Mouse (Mus musculus) thymus, postnatal 4 days (tissue): Measurements from ENCODE around the gene Wdr95.

ENCODE experiments used
- DNase-seq: peaks from one replicate; pipeline ENCODE4 v3.0.0; 2021

Gene Wdr95

GRCm38 (mm10) chr5:149634409-149635035 lies 106.0 kb downstream of the Wdr95 start:
- no peak for DNase-seq

GRCm38 (mm10) chr5:149635556-149635955 lies 107.1 kb downstream of the Wdr95 start:
- no peak for DNase-seq

- peak; percentile 95 for DNase-seq
Measured at GRCm38 (mm10) chr5:149636075-149636920, 107.8 kb downstream of the Wdr95 start, which contains the start of gene Hsph1. Gene Hsph1, minus strand, starts transcription at chr5:149636376.

- DNase-seq = no peak
Measured at GRCm38 (mm10) chr5:149637306-149637705, 108.8 kb downstream of the Wdr95 start.

- no peak for DNase-seq
Measured at GRCm38 (mm10) chr5:149641277-149641892, 112.9 kb downstream of the Wdr95 start.

- no peak for DNase-seq
Measured at GRCm38 (mm10) chr5:149642366-149642765, 113.9 kb downstream of the Wdr95 start.

- DNase-seq = no peak
Measured at GRCm38 (mm10) chr5:149642783-149643509, 114.5 kb downstream of the Wdr95 start.

- DNase-seq = no peak
Measured at GRCm38 (mm10) chr5:149647367-149648115, 119.1 kb downstream of the Wdr95 start.

- no peak for DNase-seq
Measured at GRCm38 (mm10) chr5:149648196-149648595, 119.7 kb downstream of the Wdr95 start.

- DNase-seq = no peak
Measured at GRCm38 (mm10) chr5:149648895-149649406, 120.5 kb downstream of the Wdr95 start.

GRCm38 (mm10) chr5:149649499-149650178 lies 121.2 kb downstream of the Wdr95 start:
- no peak for DNase-seq

GRCm38 (mm10) chr5:149650179-149650553 lies 121.7 kb downstream of the Wdr95 start:
- no peak for DNase-seq

GRCm38 (mm10) chr5:149655636-149656035 lies 127.2 kb downstream of the Wdr95 start:
- DNase-seq = no peak

GRCm38 (mm10) chr5:149658022-149658421 lies 129.5 kb downstream of the Wdr95 start:
- no peak for DNase-seq

GRCm38 (mm10) chr5:149658741-149659413 lies 130.4 kb downstream of the Wdr95 start:
- DNase-seq = no peak

- no peak for DNase-seq
Measured at GRCm38 (mm10) chr5:149659414-149659780, 130.9 kb downstream of the Wdr95 start.

GRCm38 (mm10) chr5:149661428-149661827 lies 132.9 kb downstream of the Wdr95 start:
- no peak for DNase-seq
